Mouse (Mus musculus): ENCODE results near the gene 1700113H08Rik. TPM values are rescaled to one million over a fixed set of nuclear protein-coding genes. Genes with fewer than 3 reads are reported as not detected.
A peak's percentile ranks its signal among the peaks of the same experiment; 100 is the strongest.

1700113H08Rik gene
- polyA plus RNA-seq, 1 experiment from 2014 or later = 0.28 TPM

GRCm38 (mm10) chr10:87212854-87213253, 155.0 kb downstream of the 1700113H08Rik start:
- Histone ChIP-seq H3K4me3 (replicated peaks) (no peak overlapping the region), H3K9ac (replicated peaks) (no peak overlapping the region), H3K27me3 (no peaks in the 10 kb centered on the region), H3K4me1 (replicated peaks) (no peaks in the 10 kb centered on the region), H3K36me3 (no peaks in the 10 kb centered on the region), H3K4me2 (replicated peaks) (no peak overlapping the region), H3K27ac (no peak overlapping the region), H3K9me3 (no peaks in the 10 kb centered on the region)
- no peak for ATAC-seq
- 85% methylated on average over 2 of the region's 2 CpGs for WGBS

- Histone ChIP-seq H3K4me3 (replicated peaks) (peak overlapping the region; percentile 20), H3K9ac (replicated peaks) (0 out of 2 replicates have a peak overlapping the region, but pooled peaks have one; percentile 36)
Measured at GRCm38 (mm10) chr10:87230071-87230910, 172.4 kb downstream of the 1700113H08Rik start.

GRCm38 (mm10) chr10:87239332-87240008, 181.6 kb downstream of the 1700113H08Rik start:
- no peaks in the 10 kb centered on the region for H3K4me1 ChIP-seq (replicated peaks)
- 42% methylated on average over 9 of the region's 9 CpGs for WGBS
- H3K27ac ChIP-seq = no peak overlapping the region
- no peaks in the 10 kb centered on the region for H3K27me3 ChIP-seq
- no peak overlapping the region for H3K4me3 ChIP-seq (replicated peaks)
- H3K9ac ChIP-seq (replicated peaks) = no peak overlapping the region
- ATAC-seq = no peak
- no peak overlapping the region for H3K4me2 ChIP-seq (replicated peaks)
- no peaks in the 10 kb centered on the region for H3K36me3 ChIP-seq
- H3K9me3 ChIP-seq = no peaks in the 10 kb centered on the region

More at GRCm38 (mm10) chr10:87230071-87230910, 172.4 kb downstream of the 1700113H08Rik start:
- Histone ChIP-seq H3K9me3 (no peaks in the 10 kb centered on the region), H3K4me1 (replicated peaks) (peaks cover 14% of the 10 kb centered on the region; the same call in 1 of the 2 replicates), H3K36me3 (no peaks in the 10 kb centered on the region), H3K27ac (peak overlapping the region; percentile 57; the same call in 1 of the 2 replicates), H3K4me2 (replicated peaks) (peak overlapping the region; percentile 46), H3K27me3 (no peaks in the 10 kb centered on the region)
- 16% methylated on average over 31 of the region's 31 CpGs for WGBS
- ATAC-seq = peak; percentile 76

GRCm38 (mm10) chr10:87271724-87272123, 213.9 kb downstream of the 1700113H08Rik start:
- no peak for ATAC-seq
- H3K9me3 ChIP-seq = no peaks in the 10 kb centered on the region
- no peaks in the 10 kb centered on the region for H3K27me3 ChIP-seq
- WGBS = 80% methylated on average over 3 of the region's 3 CpGs
- H3K4me1 ChIP-seq (replicated peaks) = 0 out of 2 replicates have a peak, but pooled peaks cover 6% of the 10 kb centered on the region
- H3K36me3 ChIP-seq = no peaks in the 10 kb centered on the region
- H3K9ac ChIP-seq (replicated peaks) = no peak overlapping the region
- H3K4me3 ChIP-seq (replicated peaks) = no peak overlapping the region
- H3K27ac ChIP-seq = no peak overlapping the region
- no peak overlapping the region for H3K4me2 ChIP-seq (replicated peaks)

GRCm38 (mm10) chr10:87272133-87272622, 214.3 kb downstream of the 1700113H08Rik start:
- Histone ChIP-seq H3K4me3 (replicated peaks) (no peak overlapping the region), H3K9me3 (no peaks in the 10 kb centered on the region), H3K9ac (replicated peaks) (no peak overlapping the region), H3K4me1 (replicated peaks) (0 out of 2 replicates have a peak, but pooled peaks cover 6% of the 10 kb centered on the region), H3K27me3 (no peaks in the 10 kb centered on the region), H3K4me2 (replicated peaks) (no peak overlapping the region), H3K27ac (peak overlapping the region; percentile 19; the same call in 1 of the 2 replicates), H3K36me3 (no peaks in the 10 kb centered on the region)
- ATAC-seq = 0 out of 2 replicates have a peak, but pooled peaks have one; percentile 37
- WGBS = 49% methylated on average over 8 of the region's 8 CpGs

GRCm38 (mm10) chr10:87275075-87275474, 217.2 kb downstream of the 1700113H08Rik start:
- Histone ChIP-seq H3K27ac (no peak overlapping the region), H3K36me3 (no peaks in the 10 kb centered on the region)
- no peak for ATAC-seq

More at GRCm38 (mm10) chr10:87275075-87275474, 217.2 kb downstream of the 1700113H08Rik start:
- H3K9ac ChIP-seq (replicated peaks) = no peak overlapping the region
- H3K4me2 ChIP-seq (replicated peaks) = no peak overlapping the region
- H3K27me3 ChIP-seq = no peaks in the 10 kb centered on the region
- H3K4me3 ChIP-seq (replicated peaks) = no peak overlapping the region
- 0 out of 2 replicates have a peak, but pooled peaks cover 6% of the 10 kb centered on the region for H3K4me1 ChIP-seq (replicated peaks)
- H3K9me3 ChIP-seq = no peaks in the 10 kb centered on the region

Other genes with a start within 250 kb of the 1700113H08Rik start
- gene Stab2, start 50.0 kb upstream of the 1700113H08Rik start, polyA plus RNA-seq (2015; fragmentation: Nextera tagmentation; extraction: Ambion mirVana) = 0.04 and 0.06 TPM in 2 replicates

All from midbrain, embryonic 13.5 days (tissue).